Mouse (Mus musculus) liver, adult 2 months (tissue): ENCODE results near the gene Tapbp.

Experiments used
- CTCF ChIP-seq: fragments of 200-500 bp; IDR thresholded peaks from 2 replicates; pipeline ENCODE4 v1.5.1; 2011; ENCODE audit warnings: low read depth, low read length, control low read depth
- POLR2A ChIP-seq: fragments of 200-500 bp; IDR thresholded peaks from 2 replicates; pipeline ENCODE4 v1.6.1; 2011; ENCODE audit warnings: low read length, control low read depth; ENCODE audit not compliant: insufficient read depth; ENCODE audit errors: extremely low read depth

DNA sequence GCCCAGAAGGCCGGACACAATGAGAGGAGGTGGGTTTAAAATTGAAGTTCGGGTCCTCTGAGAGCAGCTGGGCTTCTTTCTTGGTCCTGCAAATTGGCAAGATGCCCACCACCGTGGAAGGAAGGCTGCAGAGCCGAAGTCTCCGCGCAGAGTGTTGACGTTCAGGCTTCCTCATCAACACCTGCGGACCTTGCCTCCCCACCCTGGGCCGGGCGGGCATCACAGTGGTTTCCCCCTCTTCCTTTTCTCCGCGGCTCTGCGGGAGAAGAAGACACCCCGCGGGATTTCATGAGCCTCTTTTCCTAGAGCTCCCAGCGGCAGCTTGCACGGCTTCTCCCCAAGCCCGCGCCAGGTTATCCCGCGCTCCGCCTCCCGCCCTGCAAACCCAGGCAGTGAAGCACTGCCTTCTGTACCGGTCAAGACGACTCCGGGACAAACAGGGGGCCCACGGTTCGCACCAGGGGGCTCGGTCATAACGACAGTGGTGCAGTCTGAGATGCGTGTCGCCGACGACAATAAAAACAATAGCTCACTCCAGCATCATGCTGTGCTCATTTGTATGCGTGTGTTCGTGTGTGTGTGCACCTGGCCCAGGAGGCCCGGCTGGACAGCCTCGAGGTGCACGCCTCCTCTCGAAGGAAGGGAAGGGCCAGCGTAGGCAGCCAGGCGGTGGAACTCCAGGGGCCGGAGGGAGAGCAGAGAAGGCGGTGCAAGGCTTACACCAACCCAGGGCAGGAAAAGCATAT, 7.2 kb upstream of the Tapbp start:
- TF ChIP-seq POLR2A = no peak
- TF ChIP-seq CTCF = no peak
